Mouse (Mus musculus) megakaryocyte, adult 5-6 weeks (primary cell): ENCODE data around the gene Cmtm2a. TPM values are rescaled to one million over a fixed set of nuclear protein-coding genes. Genes with fewer than 3 reads are reported as not detected.
"Not testable (repeated sequence)": the region's sequence is repeated elsewhere in the genome, so short reads cannot be mapped to it uniquely, and the experiment has no call there.

Source experiments
- ATAC-seq: 2 replicates; pipeline ENCODE4 v1.8.0; 2016; ENCODE audit warnings: mild to moderate bottlenecking, inconsistent platforms; ENCODE audit not compliant: poor library complexity, severe bottlenecking
- total RNA-seq, 2 experiments: library from RNA; stranded (forward) in 1 of 2; stranded (reverse) in 1 of 2; fragments of 153-499, 151-499 nt in 1 of 2; fragments of 221-1000, 200-1000 nt in 1 of 2; gene quantifications; 2 replicates each; pipeline versions ENCODE4 v1.2.3 to v1.2.4; 2015 to 2017

The Cmtm2a gene
- total RNA-seq, 2 experiments from 2014 or later: not detected

GRCm38 (mm10) chr8:104302536-104302935 is 9.6 kb upstream of the Cmtm2a start:
- ATAC-seq: not testable (repeated sequence)

- ATAC-seq: not testable (repeated sequence)
Observed at GRCm38 (mm10) chr8:104301577-104301976, 8.6 kb upstream of the Cmtm2a start.

DNA sequence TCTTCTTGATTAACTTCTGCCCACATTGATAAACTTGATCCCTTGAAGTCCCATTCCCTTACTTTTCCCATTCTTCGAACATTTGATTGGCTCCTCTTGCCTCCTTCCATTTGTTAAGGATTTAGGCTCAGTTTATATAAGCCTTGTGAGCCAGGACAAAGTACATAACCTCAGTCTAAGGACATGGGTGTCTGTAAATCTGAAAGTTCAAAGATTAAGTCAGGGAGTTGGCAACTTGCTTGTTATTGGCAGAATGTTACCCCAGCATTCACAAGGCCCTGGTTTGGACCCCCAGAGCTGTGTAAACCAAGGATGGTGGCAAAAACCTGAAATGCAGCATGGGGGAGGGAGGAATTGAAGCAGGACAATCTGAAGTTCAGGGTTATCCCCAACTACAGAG is 1.4 kb upstream of the Cmtm2a start:
- no peak for ATAC-seq

DNA sequence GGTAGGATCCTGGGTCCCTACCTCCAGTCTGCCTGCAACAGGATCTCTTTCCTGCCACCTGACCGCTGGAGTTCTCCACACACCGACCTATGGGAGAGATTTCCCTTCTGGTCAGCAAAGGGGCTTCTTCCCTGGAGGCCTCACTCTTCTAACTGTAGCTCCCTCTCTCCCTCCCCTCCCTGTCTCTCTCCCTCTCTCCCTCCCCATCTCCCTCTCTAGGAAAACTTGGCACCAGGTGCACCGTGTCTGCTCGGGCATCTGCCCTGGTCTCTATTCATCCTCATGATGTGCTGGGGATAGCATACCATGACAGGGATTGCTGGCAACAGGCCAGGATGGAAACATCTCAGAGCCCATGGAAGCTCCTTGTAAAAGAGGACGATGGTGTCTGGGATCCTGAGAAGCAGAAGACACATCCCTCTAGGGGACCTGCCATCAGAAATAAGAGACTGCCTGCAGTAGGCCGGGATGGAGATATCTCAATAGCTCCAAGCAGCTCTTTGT is 24.0 kb downstream of the Cmtm2a start:
- ATAC-seq: no peak

DNA sequence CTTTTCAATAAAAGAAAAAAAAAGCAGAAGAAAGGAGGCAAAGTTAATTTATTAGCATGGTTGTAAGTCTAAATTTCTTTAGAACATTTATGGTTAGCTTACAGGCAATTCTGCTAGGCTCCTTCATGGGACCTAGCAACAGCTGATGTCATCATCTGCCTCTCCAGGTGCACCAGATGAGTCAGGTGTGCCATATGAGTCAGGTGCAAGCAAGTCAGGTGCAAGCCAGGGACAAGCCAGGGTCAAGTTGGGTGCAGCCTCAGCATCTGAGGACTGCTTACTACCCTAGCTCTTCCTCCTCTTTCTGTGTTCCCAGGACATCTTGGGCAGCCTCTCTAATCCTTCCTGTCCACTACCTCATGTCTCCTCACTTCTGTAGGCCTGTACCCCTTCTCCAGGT is 24.6 kb downstream of the Cmtm2a start:
- ATAC-seq: no peak

DNA sequence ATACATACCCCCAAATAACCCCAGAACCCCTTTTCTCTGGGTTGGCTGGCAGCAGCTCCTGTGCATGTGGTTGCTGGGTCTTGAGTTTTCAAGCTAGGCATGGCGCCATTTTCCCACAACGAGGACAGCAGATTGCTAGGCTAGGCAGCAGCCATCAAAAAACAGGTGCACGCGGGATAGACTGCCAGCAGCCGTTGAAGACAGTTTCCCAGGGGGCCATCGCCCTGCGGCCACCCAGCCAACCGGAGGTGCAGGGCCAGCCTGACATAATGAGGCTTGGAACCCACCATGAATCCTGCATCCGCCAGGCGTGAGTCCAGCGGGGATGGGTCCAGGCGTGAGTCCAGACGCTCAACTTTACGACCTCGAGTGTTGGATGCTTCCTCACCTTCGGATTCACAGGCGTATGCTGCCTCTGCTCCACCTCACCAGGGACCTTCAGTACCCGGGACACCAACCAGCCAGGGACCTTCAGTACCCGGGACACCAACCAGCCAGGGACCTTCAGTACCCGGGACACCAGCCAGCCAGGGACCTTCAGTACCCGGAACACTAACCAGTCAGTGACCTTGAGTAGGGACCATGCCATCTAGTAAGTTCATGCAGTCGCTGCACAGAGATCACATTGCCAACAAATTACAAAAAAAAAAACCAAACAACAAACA is 28.6 kb downstream of the Cmtm2a start:
- ATAC-seq: not testable (repeated sequence)

DNA sequence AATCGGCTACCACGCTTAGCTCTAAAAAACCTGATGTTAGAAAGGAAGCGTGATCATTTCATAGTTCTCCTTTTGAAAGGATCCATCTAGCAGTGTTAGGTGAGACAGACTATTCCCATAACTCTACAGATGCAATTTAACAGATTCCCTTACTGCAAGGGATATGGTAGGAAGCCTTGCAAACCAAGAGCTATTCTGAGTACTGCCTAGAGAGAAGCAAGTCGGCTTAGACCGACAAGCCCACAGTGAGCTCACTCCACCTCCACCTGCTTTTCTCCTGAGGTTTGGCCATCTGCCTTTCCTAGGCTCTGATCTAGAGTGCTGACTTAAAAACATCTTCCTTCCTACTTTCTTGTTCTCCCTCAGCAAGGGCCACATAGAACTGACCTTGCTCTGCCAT is 31.2 kb downstream of the Cmtm2a start:
- not testable (repeated sequence) for ATAC-seq

GRCm38 (mm10) chr8:104253016-104253415 is 40.0 kb downstream of the Cmtm2a start:
- peak; percentile 40 for ATAC-seq

GRCm38 (mm10) chr8:104251461-104251860 is 41.5 kb downstream of the Cmtm2a start:
- ATAC-seq: peak; percentile 3; the same call in 1 of the 2 replicates

DNA sequence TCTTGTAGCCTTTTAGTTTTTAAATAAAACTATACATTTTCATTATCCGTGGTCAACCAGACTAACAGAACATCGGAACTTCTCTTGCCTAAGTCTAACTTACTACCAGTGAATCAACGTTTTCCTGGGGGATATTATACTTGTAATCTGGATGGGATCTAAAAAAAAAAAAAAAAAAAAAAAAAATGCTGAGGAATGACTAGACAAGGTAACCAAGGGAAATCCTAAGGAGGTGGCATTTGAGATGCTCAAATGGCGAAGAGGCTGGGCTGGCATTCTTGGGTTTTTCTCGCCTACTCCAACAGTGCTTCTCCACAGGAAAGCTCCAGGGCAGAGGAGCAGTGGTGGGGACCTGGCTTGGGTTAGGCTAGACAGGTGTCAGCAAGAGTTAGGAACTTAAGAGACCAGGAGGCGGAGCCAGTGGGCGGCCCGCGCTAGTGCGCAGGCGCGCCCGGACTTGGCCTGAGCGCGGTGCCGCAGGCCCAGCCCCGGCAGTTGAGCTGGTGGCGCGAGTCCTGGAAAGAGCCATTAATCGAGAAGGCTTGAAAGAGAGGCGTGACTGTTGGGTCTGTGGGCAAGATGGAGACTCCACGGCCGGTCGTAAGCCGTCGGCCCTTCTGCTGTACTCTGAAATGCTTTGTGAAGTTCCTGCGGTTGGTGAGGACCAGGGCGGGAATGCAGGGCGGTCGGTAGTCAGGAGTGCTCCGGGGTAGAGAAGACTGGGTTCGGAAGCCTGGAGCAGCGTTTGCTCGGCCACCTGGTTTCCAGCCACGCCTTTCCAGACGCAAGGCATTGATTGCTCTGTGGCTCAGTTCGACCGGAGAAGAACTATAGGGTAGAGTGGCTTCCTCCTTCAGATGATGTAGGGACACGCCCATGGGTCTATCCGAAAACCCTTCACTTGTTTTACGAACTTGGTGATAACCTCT is 42.3 kb downstream of the Cmtm2a start, which contains the start of gene Cklf:
Gene Cklf, plus strand, starts transcription at position 423 of the 929 bp plus-strand sequence.
- ATAC-seq: peak; percentile 44

- no peak for ATAC-seq
Observed at GRCm38 (mm10) chr8:104249442-104249996, 43.5 kb downstream of the Cmtm2a start.

GRCm38 (mm10) chr8:104248276-104248675 is 44.7 kb downstream of the Cmtm2a start, which contains the start of gene Tk2:
Gene Tk2, minus strand, starts transcription at chr8:104248558.
- ATAC-seq: peak; percentile 60

GRCm38 (mm10) chr8:104247908-104248275 is 45.1 kb downstream of the Cmtm2a start:
- ATAC-seq: no peak

DNA sequence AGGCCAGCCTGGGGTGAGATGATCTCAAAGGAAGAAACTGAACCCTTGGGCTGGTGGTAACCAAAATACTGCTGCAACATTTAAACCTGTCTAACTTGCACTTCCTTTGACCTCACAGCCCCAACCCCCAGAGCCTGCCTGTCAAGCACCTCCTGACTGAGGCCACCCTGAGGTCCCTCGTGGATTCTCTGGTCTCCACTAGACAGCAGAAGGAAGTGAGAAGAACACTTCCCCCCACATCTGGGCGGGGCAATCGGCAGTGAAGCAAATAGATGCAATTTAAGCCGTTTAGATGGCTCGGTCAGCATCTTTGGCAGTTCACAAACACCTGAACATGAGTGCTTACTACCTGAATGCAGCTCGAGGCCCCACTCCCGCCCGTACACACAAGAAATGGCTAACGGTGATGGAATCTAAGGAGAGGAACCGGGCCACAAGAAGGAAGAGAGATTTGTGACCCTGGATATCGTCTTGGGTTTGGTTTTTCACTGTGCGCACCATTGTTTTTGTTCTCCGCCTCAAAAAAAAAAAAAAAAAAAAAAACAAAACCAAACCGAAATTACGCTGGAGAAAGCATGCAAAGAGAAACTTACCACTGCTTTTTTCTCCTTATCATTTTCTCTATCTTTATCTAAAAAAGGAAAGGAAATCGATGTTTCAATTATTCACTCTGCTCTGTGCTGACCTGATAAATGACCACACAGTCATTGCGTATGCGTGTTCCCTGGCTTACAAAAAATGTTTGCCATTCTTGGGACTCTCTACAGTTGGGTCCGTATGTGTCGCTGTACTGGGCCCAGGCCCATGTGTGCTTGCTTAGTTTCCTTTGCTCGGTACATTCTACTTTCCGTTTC is 45.7 kb downstream of the Cmtm2a start:
- ATAC-seq: peak; percentile 61

GRCm38 (mm10) chr8:104246621-104247020 is 46.4 kb downstream of the Cmtm2a start:
- ATAC-seq: peak; percentile 17

- no peak for ATAC-seq
Observed at GRCm38 (mm10) chr8:104242038-104242644, 50.8 kb downstream of the Cmtm2a start.

- ATAC-seq: peak; percentile 86
Observed at GRCm38 (mm10) chr8:104239418-104239861, 53.5 kb downstream of the Cmtm2a start.

DNA sequence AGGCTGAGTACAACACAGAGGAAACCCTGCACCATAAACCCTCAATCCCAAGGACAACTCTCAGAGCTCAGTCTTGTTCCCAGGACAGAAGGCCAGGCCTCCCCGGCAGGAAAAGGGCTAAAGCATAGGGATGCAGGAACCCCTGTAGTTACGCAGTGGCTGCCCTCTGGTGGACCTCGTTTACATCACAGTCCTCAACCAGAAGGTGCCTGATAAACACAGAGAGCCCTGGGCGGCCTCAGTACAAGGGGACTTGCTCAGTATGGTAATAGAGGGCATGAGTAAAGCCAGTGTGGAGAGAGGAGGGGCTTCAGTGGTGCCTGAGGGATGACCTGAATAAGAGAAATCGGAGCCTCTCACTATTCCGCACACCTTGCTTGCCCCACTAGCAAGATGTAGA is 58.4 kb downstream of the Cmtm2a start:
- no peak for ATAC-seq

GRCm38 (mm10) chr8:104232919-104233318 is 60.1 kb downstream of the Cmtm2a start:
- ATAC-seq: peak; percentile 93

DNA sequence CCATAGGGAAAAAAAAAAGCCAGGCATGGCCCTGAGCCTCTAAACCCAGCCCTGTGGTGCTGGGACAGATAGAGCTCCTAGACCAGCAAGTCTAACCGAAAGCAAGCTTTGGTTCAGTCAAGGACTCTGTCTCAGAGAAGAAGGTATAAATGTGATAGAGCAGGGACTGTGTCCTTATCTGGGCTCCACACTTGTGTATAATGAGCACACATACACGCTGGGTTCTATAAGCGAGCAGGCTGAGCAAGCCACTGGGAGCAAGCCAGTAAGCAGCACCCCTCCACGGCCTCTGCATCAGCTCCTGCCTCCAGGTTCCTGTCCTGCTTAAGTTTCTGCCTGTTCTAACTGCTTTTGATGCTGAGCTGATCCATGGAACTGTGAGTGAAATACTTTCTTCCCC is 60.9 kb downstream of the Cmtm2a start:
- ATAC-seq: no peak
